Mouse (Mus musculus): ENCODE measurements at regions not wholly inside any gene's neighbourhood (a gene's known extent, or its start where the extent isn't known, plus 50 kb on each side); places are given as distances from the start of the nearest gene placed in this dataset.

DNA sequence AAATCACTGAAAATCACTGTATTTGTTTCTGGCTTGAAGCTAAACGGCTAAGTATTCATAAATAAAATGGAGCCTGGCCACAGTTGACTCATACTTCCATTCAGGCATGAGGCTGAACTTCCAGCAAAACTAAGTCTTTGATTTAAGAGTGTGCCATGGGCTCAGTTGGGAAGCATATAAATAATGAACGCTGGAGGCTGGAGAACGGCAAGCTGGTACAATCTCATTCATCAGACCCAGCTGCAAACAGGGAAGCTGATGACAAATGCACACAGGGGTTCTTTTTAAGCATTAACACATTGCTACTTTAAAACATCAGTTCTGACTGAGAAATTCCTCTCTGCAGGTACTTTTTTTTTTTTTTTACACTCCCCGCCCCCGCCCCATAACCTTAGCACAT is 54.4 kb upstream of the Gm7271 start:
- TF ChIP-seq CTCF (IDR thresholded peaks at IDR 0.05; ENCODE audit: insufficient read depth, low read length) (no peak), POLR2A (IDR thresholded peaks at IDR 0.05; ENCODE audit: borderline replicate concordance, extremely low read depth, low read depth, low read length) (no peak)

Measured in lung, adult 2 months (tissue).